Mouse (Mus musculus) myocyte (in vitro differentiated cells): ENCODE measurements around the gene 3110082I17Rik.

ENCODE experiments used
- CEBPB ChIP-seq: IDR thresholded peaks from 2 replicates; pipeline ENCODE4 v1.6.1; 2011; ENCODE audit warnings: mild to moderate bottlenecking, moderate library complexity; ENCODE audit not compliant: poor library complexity, insufficient read depth, severe bottlenecking
- E2F4 ChIP-seq: IDR thresholded peaks from one replicate; pipeline ENCODE4 v1.6.1; 2011; ENCODE audit warnings: mild to moderate bottlenecking, control low read depth, moderate library complexity; ENCODE audit not compliant: insufficient read depth
- MAX ChIP-seq: IDR thresholded peaks from one replicate; pipeline ENCODE4 v1.6.1; 2011; ENCODE audit warnings: low read depth, mild to moderate bottlenecking, control low read depth
- MYOD1 ChIP-seq, 3 experiments: IDR thresholded peaks; one replicate each; pipeline ENCODE4 v1.6.1; 2011; ENCODE audit warnings: control low read depth in 2 of 3, low read depth in 2 of 3, mild to moderate bottlenecking in 2 of 3, moderate library complexity in 1 of 3; ENCODE audit not compliant: insufficient read length in 2 of 3, control insufficient read depth in 1 of 3
- MYOG ChIP-seq, 3 experiments: IDR thresholded peaks; one replicate each; pipeline ENCODE4 v1.6.1; 2011; ENCODE audit warnings: control low read depth in 2 of 3, low read depth in 2 of 3, mild to moderate bottlenecking in 2 of 3; ENCODE audit not compliant: insufficient read length in 2 of 3, control insufficient read depth in 1 of 3, insufficient read depth in 1 of 3
- POLR2A ChIP-seq: IDR thresholded peaks from one replicate; pipeline ENCODE4 v1.6.1; 2011; ENCODE audit warnings: low read depth, mild to moderate bottlenecking, control low read depth, moderate library complexity; ENCODE audit not compliant: insufficient read length
- POLR2AphosphoS2 ChIP-seq: IDR thresholded peaks from one replicate; pipeline ENCODE4 v1.6.1; 2011; ENCODE audit warnings: low read depth, control low read depth; ENCODE audit not compliant: insufficient read length
- SRF ChIP-seq: IDR thresholded peaks from one replicate; pipeline ENCODE4 v1.6.1; 2011; ENCODE audit warnings: low read depth; ENCODE audit not compliant: control insufficient read depth, insufficient read length
- TCF12 ChIP-seq: IDR thresholded peaks from one replicate; pipeline ENCODE4 v1.6.1; 2011; ENCODE audit warnings: mild to moderate bottlenecking, control low read depth; ENCODE audit not compliant: poor library complexity, insufficient read depth, severe bottlenecking
- TCF3 ChIP-seq: IDR thresholded peaks from one replicate; pipeline ENCODE4 v1.6.1; 2011; ENCODE audit warnings: low read depth, control low read depth; ENCODE audit not compliant: insufficient read length
- USF1 ChIP-seq: IDR thresholded peaks from one replicate; pipeline ENCODE4 v1.6.1; 2011; ENCODE audit warnings: low read depth, mild to moderate bottlenecking, control low read depth, moderate library complexity

DNA sequence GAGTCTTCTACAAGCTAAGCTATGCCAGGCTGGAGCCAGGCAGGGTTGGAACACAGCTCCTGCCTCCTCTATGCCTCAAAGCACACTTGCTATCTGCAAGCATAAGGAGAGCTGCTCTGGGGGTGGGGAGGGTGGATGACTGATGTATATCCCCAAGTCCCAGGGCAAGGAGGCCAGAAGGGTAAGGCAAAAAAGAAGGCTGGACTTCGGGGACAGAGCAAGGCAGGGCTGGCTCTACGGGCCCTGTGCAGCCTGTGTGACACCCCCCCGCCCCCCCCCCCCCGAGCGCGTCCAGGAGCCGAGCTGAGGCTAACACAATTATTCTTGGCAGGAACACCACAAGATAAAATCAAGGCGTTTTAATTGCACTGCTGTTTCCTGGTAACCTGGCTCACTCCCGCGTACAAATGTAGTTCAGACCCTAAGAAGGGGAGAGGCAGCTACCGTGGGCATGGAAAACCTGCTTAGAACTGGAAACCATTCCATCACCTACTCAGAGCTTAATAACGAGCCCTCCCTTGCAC lies 30.4 kb downstream of the 3110082I17Rik start:
- TF ChIP-seq USF1 (no peak), MYOD1 (IDR thresholded peaks at IDR 0.05; ENCODE audit: control insufficient read depth in 1 of 3, insufficient read length in 2 of 3, low read depth in 2 of 3) (no peak), TCF3 (no peak), POLR2A (no peak), MAX (no peak), POLR2AphosphoS2 (no peak), MYOG (IDR thresholded peaks at IDR 0.05; ENCODE audit: control insufficient read depth in 1 of 3, insufficient read depth in 1 of 3, insufficient read length in 2 of 3, low read depth in 2 of 3) (no peak), CEBPB (no peak), TCF12 (no peak), SRF (no peak), E2F4 (no peak)
